Mouse (Mus musculus) midbrain, embryonic 12.5 days (tissue): ENCODE measurements at regions not wholly inside any gene's neighbourhood (a gene's known extent, or its start where the extent isn't known, plus 50 kb on each side); places are given as distances from the start of the nearest gene placed in this dataset.
"Not testable (repeated sequence)": the region's sequence is repeated elsewhere in the genome, so short reads cannot be mapped to it uniquely, and the experiment has no call there.

Experiments used
- ATAC-seq: fragments of 200-750 bp; cut with Nextera tagmentation; 2 replicates; pipeline ENCODE4 v1.8.0; 2017; ENCODE audit warnings: low read depth, moderate TSS enrichment, moderate library complexity; ENCODE audit not compliant: low FRiP score
- H3K27ac ChIP-seq: fragments of 300-500 bp; sonication (generic); replicated peaks from 2 replicates; pipeline ENCODE4 v1.5.1; 2016; ENCODE audit warnings: mild to moderate bottlenecking
- H3K27me3 ChIP-seq: fragments of 300-500 bp; sonication (generic); 2 replicates; pipeline ENCODE4 v1.6.1; 2016; ENCODE audit warnings: mild to moderate bottlenecking
- H3K36me3 ChIP-seq: fragments of 300-500 bp; sonication (generic); 2 replicates; pipeline ENCODE4 v1.6.1; 2016
- H3K4me1 ChIP-seq: fragments of 300-500 bp; sonication (generic); 2 replicates; pipeline ENCODE4 v1.6.1; 2016
- H3K4me2 ChIP-seq: fragments of 300-500 bp; sonication (generic); replicated peaks from 2 replicates; pipeline ENCODE4 v1.6.1; 2016; ENCODE audit warnings: mild to moderate bottlenecking, moderate library complexity
- H3K4me3 ChIP-seq: fragments of 300-500 bp; sonication (generic); 2 replicates; pipeline ENCODE4 v1.5.1; 2016; ENCODE audit warnings: mild to moderate bottlenecking
- H3K9ac ChIP-seq: fragments of 300-500 bp; sonication (generic); replicated peaks from 2 replicates; pipeline ENCODE4 v1.6.1; 2016; ENCODE audit warnings: mild to moderate bottlenecking, moderate library complexity
- H3K9me3 ChIP-seq: fragments of 300-500 bp; sonication (generic); 2 replicates; pipeline ENCODE4 v1.6.1; 2016; ENCODE audit warnings: mild to moderate bottlenecking
- WGBS: fragments of 180-500 bp; shearing (Covaris S2); methylation state at CpG from one replicate; pipeline ENCODE4 v1.1.7; 2016; 5-methylcytosine and 5-hydroxymethylcytosine counted together

GRCm38 (mm10) chr6:31840621-31841020 lies 209.4 kb upstream of the 1700012A03Rik start:
- no peaks in the 10 kb centered on the region for H3K36me3 ChIP-seq
- no peak for ATAC-seq
- no peak overlapping the region for H3K4me3 ChIP-seq
- no peak overlapping the region for H3K27ac ChIP-seq
- no peaks in the 10 kb centered on the region for H3K9me3 ChIP-seq
- no peaks in the 10 kb centered on the region for H3K4me1 ChIP-seq
- no peaks in the 10 kb centered on the region for H3K27me3 ChIP-seq
- H3K4me2 ChIP-seq: no peak overlapping the region
- 92% methylated on average over 4 of the region's 4 CpGs for WGBS
- H3K9ac ChIP-seq: no peak overlapping the region

DNA sequence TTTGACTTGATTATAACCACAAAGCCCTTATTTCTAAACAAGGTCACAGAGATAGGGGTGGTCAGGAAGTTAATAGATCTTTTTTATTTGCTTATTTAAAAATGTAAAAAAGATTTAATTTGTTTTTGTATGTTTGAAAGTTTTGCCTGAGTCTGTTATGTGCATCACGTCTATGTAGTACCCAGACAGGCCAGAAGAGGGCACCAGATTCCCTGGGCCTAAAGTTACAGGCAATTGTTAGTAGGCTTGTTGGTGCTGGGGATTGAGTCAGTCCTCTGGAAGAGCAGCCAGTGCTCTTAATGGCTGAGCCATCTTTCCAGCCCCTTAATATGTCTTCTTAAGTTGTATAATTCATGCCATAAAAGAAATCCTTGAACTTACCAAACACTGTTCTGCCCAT lies 211.5 kb upstream of the 1700012A03Rik start:
- Histone ChIP-seq H3K9ac (no peak overlapping the region), H3K9me3 (no peaks in the 10 kb centered on the region), H3K4me2 (no peak overlapping the region), H3K36me3 (no peaks in the 10 kb centered on the region), H3K4me1 (peaks cover 8% of the 10 kb centered on the region; the same call in 1 of the 2 replicates), H3K27me3 (no peaks in the 10 kb centered on the region; the same call in 1 of the 2 replicates), H3K27ac (no peak overlapping the region), H3K4me3 (no peak overlapping the region)
- 56% methylated on average over 1 of the region's 1 CpGs for WGBS
- no peak for ATAC-seq

- no peak for ATAC-seq
Measured at GRCm38 (mm10) chr6:31835795-31836194, 214.3 kb upstream of the 1700012A03Rik start.

GRCm38 (mm10) chr6:31834503-31834902 lies 215.5 kb upstream of the 1700012A03Rik start:
- H3K4me2 ChIP-seq: no peak overlapping the region; the same call in 1 of the 2 replicates
- H3K27me3 ChIP-seq: peaks cover 6% of the 10 kb centered on the region
- H3K9me3 ChIP-seq: no peaks in the 10 kb centered on the region
- H3K36me3 ChIP-seq: no peaks in the 10 kb centered on the region
- H3K9ac ChIP-seq: no peak overlapping the region
- H3K27ac ChIP-seq: peak overlapping the region; percentile 50
- ATAC-seq: peak; percentile 83
- H3K4me1 ChIP-seq: peaks cover 8% of the 10 kb centered on the region; the same call in 1 of the 2 replicates
- H3K4me3 ChIP-seq: no peak overlapping the region
- 2% methylated on average over 3 of the region's 4 CpGs for WGBS

More at GRCm38 (mm10) chr6:31835795-31836194, 214.3 kb upstream of the 1700012A03Rik start:
- no peaks in the 10 kb centered on the region for H3K9me3 ChIP-seq
- peaks cover 6% of the 10 kb centered on the region for H3K27me3 ChIP-seq
- no peak overlapping the region for H3K4me2 ChIP-seq
- no peak overlapping the region for H3K4me3 ChIP-seq
- H3K9ac ChIP-seq: no peak overlapping the region
- H3K27ac ChIP-seq: no peak overlapping the region
- H3K36me3 ChIP-seq: no peaks in the 10 kb centered on the region
- peaks cover 8% of the 10 kb centered on the region; the same call in 1 of the 2 replicates for H3K4me1 ChIP-seq

- H3K27me3 ChIP-seq: peaks cover 6% of the 10 kb centered on the region
- H3K4me3 ChIP-seq: no peak overlapping the region
- H3K36me3 ChIP-seq: no peaks in the 10 kb centered on the region
- no peak overlapping the region for H3K4me2 ChIP-seq
- H3K27ac ChIP-seq: no peak overlapping the region
- WGBS: 95% methylated on average over 11 of the region's 11 CpGs
- H3K4me1 ChIP-seq: peaks cover 8% of the 10 kb centered on the region; the same call in 1 of the 2 replicates
- H3K9me3 ChIP-seq: no peaks in the 10 kb centered on the region
- no peak overlapping the region for H3K9ac ChIP-seq
- no peak for ATAC-seq
Measured at GRCm38 (mm10) chr6:31830610-31831009, 219.4 kb upstream of the 1700012A03Rik start.

- no peaks in the 10 kb centered on the region for H3K27me3 ChIP-seq
- no peak overlapping the region for H3K4me2 ChIP-seq
- 0 out of 2 replicates have a peak, but pooled peaks cover 3% of the 10 kb centered on the region for H3K4me1 ChIP-seq
- no peak overlapping the region for H3K4me3 ChIP-seq
- H3K9ac ChIP-seq: no peak overlapping the region
- ATAC-seq: no peak
- WGBS: 88% methylated on average over 5 of the region's 5 CpGs
- H3K9me3 ChIP-seq: no peaks in the 10 kb centered on the region
- no peaks in the 10 kb centered on the region for H3K36me3 ChIP-seq
- no peak overlapping the region for H3K27ac ChIP-seq
Measured at GRCm38 (mm10) chr6:31823616-31824015, 226.4 kb upstream of the 1700012A03Rik start.

- Histone ChIP-seq H3K9me3 (no peaks in the 10 kb centered on the region), H3K27ac (no peak overlapping the region), H3K36me3 (no peaks in the 10 kb centered on the region), H3K9ac (no peak overlapping the region), H3K4me2 (no peak overlapping the region), H3K27me3 (no peaks in the 10 kb centered on the region), H3K4me3 (no peak overlapping the region), H3K4me1 (0 out of 2 replicates have a peak, but pooled peaks cover 3% of the 10 kb centered on the region)
- 87% methylated on average over 9 of the region's 9 CpGs for WGBS
- no peak for ATAC-seq
Measured at GRCm38 (mm10) chr6:31822186-31823085, 227.6 kb upstream of the 1700012A03Rik start.

GRCm38 (mm10) chr6:31821621-31822020 lies 228.4 kb upstream of the 1700012A03Rik start:
- H3K36me3 ChIP-seq: no peaks in the 10 kb centered on the region
- no peaks in the 10 kb centered on the region for H3K27me3 ChIP-seq
- WGBS: 63% methylated on average over 7 of the region's 7 CpGs
- no peaks in the 10 kb centered on the region for H3K9me3 ChIP-seq
- H3K27ac ChIP-seq: no peak overlapping the region
- ATAC-seq: no peak
- no peak overlapping the region for H3K4me3 ChIP-seq
- no peak overlapping the region for H3K9ac ChIP-seq
- H3K4me1 ChIP-seq: 0 out of 2 replicates have a peak, but pooled peaks cover 3% of the 10 kb centered on the region
- no peak overlapping the region for H3K4me2 ChIP-seq

DNA sequence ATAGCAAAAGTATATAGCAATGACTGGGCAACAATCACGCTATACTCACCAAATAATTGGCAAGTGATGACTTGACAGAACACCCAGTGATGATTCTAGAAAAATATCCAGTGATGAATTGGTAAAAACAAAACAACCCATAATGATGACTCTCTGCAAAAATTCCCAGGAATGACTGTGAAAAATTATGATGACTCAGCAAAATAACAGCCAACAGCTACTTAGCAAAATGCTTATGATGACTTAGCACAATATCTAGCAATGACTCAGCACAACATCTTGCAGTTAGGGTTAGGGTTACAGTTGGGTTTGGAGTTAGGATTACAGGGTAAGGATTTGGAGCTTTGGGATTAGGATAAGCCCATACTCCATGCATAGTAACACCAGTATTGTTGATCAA lies 232.4 kb upstream of the 1700012A03Rik start:
- no peak overlapping the region for H3K4me3 ChIP-seq
- no peaks in the 10 kb centered on the region for H3K4me1 ChIP-seq
- ATAC-seq: no peak
- no peaks in the 10 kb centered on the region for H3K36me3 ChIP-seq
- H3K9me3 ChIP-seq: no peaks in the 10 kb centered on the region
- H3K27ac ChIP-seq: no peak overlapping the region
- H3K4me2 ChIP-seq: no peak overlapping the region
- H3K9ac ChIP-seq: no peak overlapping the region
- no peaks in the 10 kb centered on the region for H3K27me3 ChIP-seq
- WGBS: 95% methylated on average over 1 of the region's 1 CpGs

DNA sequence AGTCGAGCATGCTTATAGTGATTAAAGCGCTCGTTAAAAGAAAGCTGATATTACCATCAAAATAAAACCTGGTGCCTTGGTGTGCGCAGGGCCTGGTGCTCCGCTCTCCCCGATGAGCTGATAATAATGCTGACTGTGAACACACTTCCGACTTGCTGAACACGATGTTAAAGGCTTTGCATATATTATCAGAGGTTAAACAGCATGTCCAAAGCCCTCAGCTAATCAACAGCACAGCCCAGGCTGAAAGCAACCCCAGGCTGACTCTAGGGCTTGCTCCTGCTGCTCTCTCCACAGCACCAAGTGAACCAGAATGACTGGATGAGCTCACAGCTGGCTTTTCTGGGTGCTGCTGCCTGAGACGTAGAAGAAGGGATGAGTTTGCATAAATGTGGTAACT lies 238.2 kb upstream of the 1700012A03Rik start:
- Histone ChIP-seq H3K4me2 (no peak overlapping the region), H3K4me3 (no peak overlapping the region), H3K4me1 (peaks cover 22% of the 10 kb centered on the region), H3K27ac (no peak overlapping the region), H3K27me3 (peaks cover 1% of the 10 kb centered on the region; the same call in 1 of the 2 replicates), H3K9me3 (no peaks in the 10 kb centered on the region), H3K36me3 (no peaks in the 10 kb centered on the region), H3K9ac (no peak overlapping the region)
- 25% methylated on average over 9 of the region's 9 CpGs for WGBS
- ATAC-seq: peak; percentile 62; the same call in 1 of the 2 replicates

DNA sequence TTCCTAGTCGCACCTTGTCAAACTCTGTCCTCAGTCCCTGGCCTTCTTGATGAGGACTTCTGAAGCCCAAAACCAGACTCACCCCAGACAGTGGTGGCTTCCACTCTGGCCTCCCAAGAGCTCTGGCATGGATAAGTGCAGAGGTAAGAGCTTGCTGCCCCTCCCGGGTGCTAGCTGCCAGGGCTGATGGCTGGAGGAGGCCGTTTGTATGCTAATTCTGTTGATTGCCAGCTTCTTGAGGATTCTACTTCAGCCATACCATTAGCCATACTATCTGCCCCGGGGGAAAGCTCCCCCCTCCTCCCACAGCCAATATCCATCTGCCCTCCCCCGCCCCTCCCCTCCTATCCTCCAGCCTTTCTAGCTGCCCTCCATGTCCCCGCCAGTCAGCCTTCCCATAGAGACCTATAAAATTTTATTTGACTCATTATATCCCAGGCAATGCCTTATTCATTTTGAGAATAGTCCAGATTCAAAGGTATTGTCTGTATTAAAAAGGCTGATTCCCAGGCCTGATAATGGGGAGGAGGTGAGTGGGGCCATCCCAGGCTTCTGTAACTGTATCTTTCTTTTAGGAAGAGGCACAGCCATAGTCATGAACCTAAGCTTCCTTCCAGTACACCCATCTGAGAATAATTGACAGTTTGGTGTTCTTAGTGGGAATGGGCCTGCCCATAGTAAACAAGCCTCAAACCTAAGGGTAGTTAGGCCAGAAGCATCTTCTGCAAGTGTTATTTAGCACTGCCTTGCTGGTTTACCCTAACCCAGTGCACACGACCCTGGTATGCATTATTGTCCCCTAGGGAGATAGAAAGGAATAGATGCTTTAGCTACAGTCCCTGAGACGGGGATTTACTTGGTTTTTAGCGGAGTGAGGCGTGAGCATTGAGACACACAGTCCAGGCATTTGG lies 239.2 kb upstream of the 1700012A03Rik start:
- H3K27ac ChIP-seq: peak overlapping the region; percentile 30; the same call in 1 of the 2 replicates
- H3K4me2 ChIP-seq: no peak overlapping the region
- WGBS: 50% methylated on average over 10 of the region's 10 CpGs
- H3K36me3 ChIP-seq: no peaks in the 10 kb centered on the region
- no peak overlapping the region for H3K9ac ChIP-seq
- H3K9me3 ChIP-seq: no peaks in the 10 kb centered on the region
- H3K27me3 ChIP-seq: peaks cover 3% of the 10 kb centered on the region; the same call in 1 of the 2 replicates
- H3K4me1 ChIP-seq: peaks cover 22% of the 10 kb centered on the region
- no peak for ATAC-seq
- H3K4me3 ChIP-seq: no peak overlapping the region

GRCm38 (mm10) chr6:31804468-31804867 lies 240.7 kb upstream of the Podxl start:
- H3K27me3 ChIP-seq, H3K4me1 ChIP-seq, H3K4me2 ChIP-seq, ATAC-seq, H3K27ac ChIP-seq, H3K36me3 ChIP-seq, H3K9me3 ChIP-seq, H3K9ac ChIP-seq, H3K4me3 ChIP-seq: not testable (repeated sequence)
- WGBS: 92% methylated on average over 6 of the region's 10 CpGs
